Mouse (Mus musculus): Measurements from ENCODE around the gene Tead3.

GRCm38 (mm10) chr17:28316476-28316875 lies 34.1 kb downstream of the Tead3 start:
- TF ChIP-seq EP300 (IDR thresholded peaks at IDR 0.05; ENCODE audit: insufficient read depth, low read depth, low read length) (no peak), POLR2A (IDR thresholded peaks at IDR 0.05; ENCODE audit: insufficient read depth, low read depth, low read length) (no peak), CTCF (IDR thresholded peaks at IDR 0.05) (peak; percentile 14; the same call in 1 of the 2 replicates)
